Mouse (Mus musculus): Measurements from ENCODE around the gene Tmprss11a. TPM values are rescaled to one million over a fixed set of nuclear protein-coding genes. Genes with fewer than 3 reads are reported as not detected.

Tmprss11a gene
- polyA plus RNA-seq, 1 experiment from 2014 or later: not detected

Other genes with a start within 250 kb of the Tmprss11a start
- gene Tmprss11c, start 179.7 kb downstream of the Tmprss11a start, polyA plus RNA-seq (2015; fragmentation: Nextera tagmentation; extraction: Ambion mirVana): not detected in 2 replicates
- gene Tmprss11d, start 95.6 kb downstream of the Tmprss11a start, polyA plus RNA-seq (2015; fragmentation: Nextera tagmentation; extraction: Ambion mirVana): not detected in 2 replicates
- gene Tmprss11g, start 49.6 kb upstream of the Tmprss11a start, polyA plus RNA-seq (2015; fragmentation: Nextera tagmentation; extraction: Ambion mirVana): not detected in 2 replicates
- gene Tmprss11f, start 163.4 kb upstream of the Tmprss11a start, polyA plus RNA-seq (2015; fragmentation: Nextera tagmentation; extraction: Ambion mirVana): not detected in 2 replicates
- not detected in 2 replicates for gene Tmprss11b, start 207.4 kb upstream of the Tmprss11a start, polyA plus RNA-seq (2015; fragmentation: Nextera tagmentation; extraction: Ambion mirVana)

Measured in liver, embryonic 16.5 days (tissue).